Mouse (Mus musculus): Measurements from ENCODE around the gene Gbp2. TPM values are rescaled to one million over a fixed set of nuclear protein-coding genes. Genes with fewer than 3 reads are reported as not detected.
"Not testable (repeated sequence)": the region's sequence is repeated elsewhere in the genome, so short reads cannot be mapped to it uniquely, and the experiment has no call there.

Gene Gbp2
- 3.4 and 4.7 TPM in 2 replicates for total RNA-seq (2015; ENCODE audit: low replicate concordance)
- 4.8 and 6.0 TPM in 2 replicates for total RNA-seq (2017; ENCODE audit: low replicate concordance)

DNA sequence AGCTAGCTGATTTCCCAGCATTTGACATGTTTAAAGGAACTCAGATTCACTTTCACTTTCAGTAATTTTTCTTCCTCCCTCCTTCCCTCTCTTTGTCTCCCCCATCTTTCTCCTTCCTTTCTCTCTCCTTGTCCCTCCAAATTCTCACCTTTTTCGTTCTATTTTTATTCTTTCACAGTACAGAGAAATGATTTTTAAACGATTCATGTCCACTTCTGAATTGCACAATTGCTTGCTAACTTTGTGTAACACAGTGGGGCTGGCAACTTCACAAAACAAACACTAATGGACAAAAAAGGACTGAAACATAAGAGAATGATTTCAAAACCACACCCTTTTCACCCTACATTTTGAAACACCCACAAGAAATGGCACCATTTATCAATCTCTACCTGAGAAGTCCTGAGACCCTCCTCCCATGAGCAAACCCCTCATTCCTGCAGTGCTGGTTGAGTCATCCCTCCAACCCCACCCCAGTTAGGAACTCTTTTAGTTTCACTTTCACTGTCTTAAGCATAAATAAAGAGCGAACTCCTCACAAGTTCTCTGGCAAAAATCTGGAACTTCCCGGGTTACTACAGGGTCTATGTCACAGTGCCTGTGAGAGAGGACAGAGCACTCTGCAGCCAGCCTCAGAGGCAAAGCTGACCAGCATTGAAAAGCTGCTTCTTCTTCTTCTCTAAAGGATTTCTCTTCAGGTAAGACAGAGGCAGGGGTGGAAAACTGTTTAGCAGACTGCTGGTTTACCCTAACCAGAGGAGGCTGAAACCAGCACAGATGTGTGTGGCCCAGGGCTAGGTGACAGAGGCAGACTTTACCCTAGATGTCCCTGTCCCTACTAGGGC is at the start of gene Gbp2:
Gbp2 (plus strand) TSS at position 492 of the 845 bp plus-strand sequence.
- peak; percentile 47 for ATAC-seq (replicated peaks; ENCODE audit: low FRiP score, poor library complexity, severe bottlenecking)

DNA sequence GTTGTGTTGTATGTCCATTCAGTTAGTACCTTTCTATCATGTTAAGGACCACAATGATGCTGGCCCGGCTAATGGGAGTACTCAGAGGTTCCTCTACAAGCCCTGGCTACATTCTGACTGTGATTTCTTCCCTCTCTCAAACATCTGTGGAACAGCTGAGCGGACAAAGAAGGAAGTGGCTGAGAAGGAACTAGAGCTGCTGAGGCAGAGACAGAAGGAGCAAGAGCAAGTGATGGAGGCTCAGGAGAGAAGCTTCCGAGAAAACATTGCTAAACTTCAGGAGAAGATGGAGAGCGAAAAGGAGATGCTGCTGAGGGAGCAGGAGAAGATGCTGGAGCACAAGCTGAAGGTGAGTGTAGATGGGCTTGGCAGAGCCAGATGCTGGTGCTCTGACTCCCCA is 49.7 kb upstream of the Gbp2 start:
- no peak for ATAC-seq (replicated peaks; ENCODE audit: low FRiP score, poor library complexity, severe bottlenecking)

DNA sequence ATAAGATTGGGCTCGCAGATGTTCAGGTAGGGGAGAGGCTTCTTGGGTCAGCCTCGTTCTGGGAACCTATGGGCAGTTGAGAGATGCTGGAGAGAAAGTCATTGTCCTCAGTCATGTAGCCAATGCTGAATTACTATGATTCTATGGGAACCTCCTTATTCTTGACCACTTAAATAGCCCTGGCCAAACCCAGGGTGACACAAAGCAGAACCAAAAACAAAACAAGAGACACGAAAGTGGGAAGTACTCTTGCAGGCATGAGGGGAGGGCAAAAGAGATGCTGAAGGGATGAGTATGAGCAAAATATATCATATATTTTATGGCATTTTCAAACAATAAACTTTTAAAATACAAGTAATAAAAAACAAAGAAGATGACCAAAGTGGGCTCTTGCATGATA is 43.3 kb upstream of the Gbp2 start:
- no peak for ATAC-seq (replicated peaks; ENCODE audit: low FRiP score, poor library complexity, severe bottlenecking)

DNA sequence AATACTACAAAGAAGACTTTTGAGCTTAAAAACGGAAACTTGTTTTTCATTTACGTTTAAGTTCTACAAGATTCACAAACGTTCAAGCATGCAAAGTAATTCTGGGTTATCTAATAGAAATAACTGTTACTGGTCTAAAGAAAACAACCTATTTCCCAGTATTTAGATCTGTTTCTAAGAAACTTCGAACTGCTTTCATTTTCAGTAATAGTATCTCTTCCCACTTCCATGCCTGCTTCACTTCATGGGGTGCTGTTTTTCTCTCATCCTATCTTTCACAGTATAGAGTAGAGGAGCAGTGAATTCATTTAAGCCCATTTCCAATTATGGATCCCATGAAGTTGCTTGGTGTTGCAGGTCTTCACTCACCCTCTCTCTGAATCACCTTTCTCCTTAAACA is 42.1 kb upstream of the Gbp2 start:
- ATAC-seq (replicated peaks; ENCODE audit: low FRiP score, poor library complexity, severe bottlenecking) = no peak

DNA sequence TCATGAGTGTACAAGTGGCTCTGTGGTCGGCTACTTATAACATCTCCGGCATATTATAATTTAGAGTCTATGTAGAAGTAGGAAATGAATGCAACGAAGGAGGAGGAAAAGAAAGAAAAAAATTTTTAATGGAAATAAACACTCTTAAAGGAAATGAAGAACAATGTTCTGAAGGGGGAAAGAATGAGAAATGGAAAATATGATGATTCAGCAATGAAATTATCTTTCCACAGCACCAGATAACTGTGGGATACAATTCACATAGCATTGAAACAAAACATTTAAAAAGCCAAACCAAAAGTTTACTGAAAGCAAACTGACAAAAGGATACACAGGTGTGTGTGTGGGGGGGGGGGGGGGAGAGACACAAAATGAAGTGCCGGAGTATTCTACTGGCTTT is 37.3 kb upstream of the Gbp2 start:
- ATAC-seq (replicated peaks; ENCODE audit: low FRiP score, poor library complexity, severe bottlenecking) = no peak

DNA sequence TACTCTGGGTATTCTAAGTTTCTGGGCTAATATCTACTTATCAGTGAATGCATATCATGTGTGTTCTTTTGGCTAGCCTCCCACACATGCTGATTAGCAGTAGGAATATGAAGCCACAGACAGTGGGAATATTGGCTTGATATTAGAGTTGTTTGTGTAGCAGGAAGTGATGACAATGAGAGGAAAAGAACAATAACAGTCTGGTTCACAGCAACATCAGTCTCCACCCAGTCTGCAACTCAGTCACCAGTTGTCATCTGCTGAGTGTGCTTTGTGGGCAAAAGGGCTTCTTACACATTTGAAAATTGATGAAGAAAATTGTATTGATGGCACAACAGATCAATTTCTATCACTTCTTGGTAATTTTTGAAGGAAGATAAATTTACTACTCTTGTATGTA is 33.0 kb upstream of the Gbp2 start:
- no peak for ATAC-seq (replicated peaks; ENCODE audit: low FRiP score, poor library complexity, severe bottlenecking)

DNA sequence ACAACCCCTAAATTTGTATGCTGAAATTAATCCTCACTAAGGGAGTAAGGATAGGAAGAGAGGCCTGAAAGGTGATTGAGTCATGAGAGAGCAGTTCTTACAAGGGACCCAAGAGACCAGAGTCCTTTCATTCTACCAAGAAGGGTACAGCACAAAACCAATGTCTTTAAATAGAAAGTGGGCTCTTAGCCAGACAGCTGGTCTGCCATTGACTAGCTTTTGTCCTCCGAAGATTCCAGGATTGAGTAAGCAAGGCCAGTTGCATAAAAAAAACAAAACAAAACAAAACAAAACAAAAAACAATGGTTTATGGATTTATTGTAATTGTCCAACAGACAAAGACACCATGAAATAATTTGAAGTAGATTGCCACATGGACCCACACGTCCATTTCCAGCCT is 31.5 kb upstream of the Gbp2 start:
- ATAC-seq (replicated peaks; ENCODE audit: low FRiP score, poor library complexity, severe bottlenecking) = no peak

DNA sequence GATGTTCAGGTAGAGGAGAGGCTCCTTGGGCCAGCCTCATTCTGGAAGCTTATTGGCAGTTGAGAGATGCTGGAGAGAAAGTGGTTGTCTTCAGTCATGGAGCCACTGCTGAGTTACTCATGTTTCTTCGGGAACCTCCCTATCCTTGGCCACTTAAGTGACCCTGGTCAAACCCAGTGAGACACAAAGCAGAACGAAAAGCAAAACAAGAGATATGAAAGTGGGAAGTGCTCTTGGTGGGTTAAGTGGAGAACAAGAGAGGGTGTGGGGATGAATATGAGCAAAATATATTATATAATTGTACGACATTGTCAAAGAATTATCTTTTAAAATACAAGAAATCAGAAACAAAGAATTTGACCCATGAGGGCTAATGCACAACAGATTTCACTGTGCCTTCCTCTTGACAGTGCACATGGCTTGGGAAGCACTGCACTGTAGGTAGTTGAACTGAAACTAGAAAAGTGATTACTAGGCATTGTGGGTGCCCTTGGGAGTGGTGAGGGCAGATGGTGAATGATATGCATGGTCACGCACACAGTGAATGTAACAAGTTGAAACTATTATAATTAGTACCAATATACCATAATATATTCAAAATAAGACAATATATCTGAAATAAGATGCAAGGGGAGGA is 29.9 kb upstream of the Gbp2 start:
- no peak for ATAC-seq (replicated peaks; ENCODE audit: low FRiP score, poor library complexity, severe bottlenecking)

DNA sequence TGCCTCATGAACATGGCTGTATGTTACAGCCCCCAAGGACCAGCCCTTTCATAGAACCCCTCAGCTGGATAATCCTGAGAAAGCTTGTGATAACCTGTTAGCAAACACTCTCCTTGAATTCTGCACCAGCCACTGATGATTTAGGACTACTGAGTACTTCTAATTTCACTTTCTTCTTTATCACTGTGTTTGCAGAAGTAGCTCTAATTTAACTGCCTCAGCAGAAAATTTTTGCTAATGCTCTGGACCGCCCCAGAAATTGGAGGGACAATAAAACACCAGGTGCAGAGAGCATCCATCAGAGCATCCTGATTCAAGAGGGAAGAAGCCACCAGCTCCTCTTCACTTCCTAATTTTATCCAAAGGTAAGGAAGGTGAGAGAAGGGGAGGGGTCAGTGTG is 25.9 kb upstream of the Gbp2 start, which contains the start of gene Gbp2b:
Gbp2b (plus strand) TSS at position 301 of the 400 bp plus-strand sequence.
- no peak for ATAC-seq (replicated peaks; ENCODE audit: low FRiP score, poor library complexity, severe bottlenecking)

DNA sequence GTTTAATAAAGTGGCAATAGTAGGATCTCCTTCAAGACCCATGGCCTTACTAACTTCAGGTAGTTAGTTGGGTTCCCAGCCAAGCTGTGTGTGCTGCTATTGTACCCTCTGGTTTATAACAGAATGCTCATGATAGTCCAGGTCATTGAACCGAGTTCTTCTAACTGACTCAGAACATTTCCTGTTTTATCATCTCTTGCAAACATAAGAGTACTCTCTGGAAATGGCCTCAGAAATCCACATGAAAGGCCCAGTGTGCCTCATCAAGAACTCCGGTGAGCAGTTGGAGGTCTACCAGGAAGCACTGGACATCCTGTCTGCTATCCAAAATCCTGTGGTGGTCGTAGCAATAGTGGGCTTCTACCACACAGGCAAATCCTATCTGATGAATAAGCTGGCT is 22.5 kb upstream of the Gbp2 start:
- no peak for ATAC-seq (replicated peaks; ENCODE audit: low FRiP score, poor library complexity, severe bottlenecking)

DNA sequence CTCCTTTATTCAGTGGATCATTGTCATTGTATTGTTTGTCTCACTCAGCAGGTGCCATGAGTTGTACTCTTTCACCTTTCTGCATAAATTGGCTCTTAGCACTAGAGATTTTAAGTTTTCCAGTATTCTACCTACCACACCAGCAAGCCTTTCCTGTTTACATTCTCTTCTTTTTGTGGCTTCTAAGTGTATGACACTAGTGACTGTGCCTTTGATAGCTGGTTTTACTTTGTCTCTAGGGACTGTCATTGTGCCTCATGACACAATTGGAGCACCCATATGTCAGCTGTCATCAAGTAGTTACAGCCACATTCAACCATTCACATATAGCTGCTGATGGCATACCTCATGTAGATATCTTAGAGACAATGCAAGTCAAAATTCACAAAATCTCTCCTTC is 18.7 kb upstream of the Gbp2 start:
- no peak for ATAC-seq (replicated peaks; ENCODE audit: low FRiP score, poor library complexity, severe bottlenecking)

DNA sequence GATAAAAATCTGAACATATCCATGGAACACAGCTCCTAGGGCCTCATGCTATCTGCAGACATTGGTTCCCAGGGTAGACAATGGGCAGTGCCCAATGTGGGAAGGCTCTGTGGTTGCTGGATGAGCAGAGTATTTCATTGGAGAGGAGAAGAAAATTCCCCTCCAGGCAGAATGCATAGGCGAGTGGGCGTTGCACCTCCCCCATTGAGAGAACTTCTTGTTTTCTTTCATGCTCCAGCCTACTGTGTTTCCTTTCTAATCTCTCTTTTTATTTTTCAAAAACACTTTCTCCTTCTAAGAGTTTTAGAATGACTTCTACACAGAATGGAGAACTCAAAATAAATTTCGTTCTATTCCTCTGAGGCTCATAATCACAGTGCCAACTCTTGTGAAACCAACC is 1.7 kb upstream of the Gbp2 start:
- no peak for ATAC-seq (replicated peaks; ENCODE audit: low FRiP score, poor library complexity, severe bottlenecking)

DNA sequence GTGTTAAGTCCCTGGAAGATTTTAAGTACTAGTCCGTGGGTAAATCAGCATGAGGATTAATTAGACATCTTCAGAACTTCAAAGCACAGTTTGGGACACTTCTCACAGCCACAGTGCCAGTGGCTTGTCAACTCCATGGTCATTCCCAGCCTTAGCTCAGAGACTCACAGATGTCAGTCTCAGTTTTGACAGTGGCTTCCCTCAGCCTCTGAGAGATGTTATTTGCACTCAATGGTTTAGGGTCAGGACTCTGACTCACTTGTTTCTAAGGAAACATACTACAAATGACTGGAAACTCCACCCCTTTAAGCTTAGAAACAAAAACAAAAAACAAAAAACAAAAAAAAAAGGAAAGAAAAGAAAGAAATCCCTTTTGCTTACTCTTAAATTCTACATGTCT is 796 bp upstream of the Gbp2 start:
- ATAC-seq (replicated peaks; ENCODE audit: low FRiP score, poor library complexity, severe bottlenecking) = no peak

DNA sequence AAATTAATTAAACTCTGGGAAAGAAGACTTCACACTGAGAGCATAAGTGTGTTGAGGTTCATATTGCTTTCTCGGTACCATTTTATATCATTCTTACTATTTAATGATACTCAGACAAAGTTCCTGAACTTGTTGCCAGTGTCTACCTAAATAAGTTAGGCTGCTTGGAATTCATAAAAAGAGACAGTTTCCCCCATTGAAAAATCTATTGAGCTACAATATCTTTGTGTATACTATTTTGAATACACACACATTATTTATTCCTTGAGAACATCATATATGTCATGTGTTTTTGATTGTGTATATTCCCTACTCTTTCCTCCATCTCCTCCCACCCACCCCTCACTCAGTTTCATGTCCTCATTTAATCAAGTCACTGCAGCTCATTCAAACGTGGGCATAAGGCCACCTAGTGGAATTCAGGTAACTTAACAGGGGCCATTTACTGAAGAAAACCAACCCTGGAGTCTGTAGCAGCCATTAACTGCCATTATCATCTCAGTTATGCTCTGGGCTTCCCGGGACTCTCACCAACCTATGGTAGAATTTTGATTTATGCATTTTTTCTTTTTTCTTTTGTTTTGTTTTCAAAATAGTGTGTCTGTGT is 657 bp downstream of the Gbp2 start:
- no peak for ATAC-seq (replicated peaks; ENCODE audit: low FRiP score, poor library complexity, severe bottlenecking)

DNA sequence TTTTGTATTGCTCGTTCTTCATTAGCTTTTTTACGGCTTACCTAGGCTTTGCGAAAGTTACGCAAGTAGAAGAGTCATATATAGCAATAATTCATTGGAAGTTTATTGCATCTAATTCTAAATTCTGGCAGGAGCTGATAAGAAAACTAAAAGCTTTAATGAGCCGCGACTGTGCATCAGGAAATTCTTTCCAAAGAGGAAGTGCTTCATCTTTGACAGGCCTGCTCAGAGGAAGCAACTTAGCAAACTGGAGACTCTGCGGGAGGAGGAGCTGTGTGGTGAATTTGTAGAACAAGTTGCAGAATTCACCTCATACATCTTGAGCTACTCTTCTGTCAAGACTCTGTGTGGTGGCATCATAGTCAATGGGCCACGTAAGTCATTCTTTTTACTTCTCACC is 10.0 kb downstream of the Gbp2 start:
- no peak for ATAC-seq (replicated peaks; ENCODE audit: low FRiP score, poor library complexity, severe bottlenecking)

DNA sequence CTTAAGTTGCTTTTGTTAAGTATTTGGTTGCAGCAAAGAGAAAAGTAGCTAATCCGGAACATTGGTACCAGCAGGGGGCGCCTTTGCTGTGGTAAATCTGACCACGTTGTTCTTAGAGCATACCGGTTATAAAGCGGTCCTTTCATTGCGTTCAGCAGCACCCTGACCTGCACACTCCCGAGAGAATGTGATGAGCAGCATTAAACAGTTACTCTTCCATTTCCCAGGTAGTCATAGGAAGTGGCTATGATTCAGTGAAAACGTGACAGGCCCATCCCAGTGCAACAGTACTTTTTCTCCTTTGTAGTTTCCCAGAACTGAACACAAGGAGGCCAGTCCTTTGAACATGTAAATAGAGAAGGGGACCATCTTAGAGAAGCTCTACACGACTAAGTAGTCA is 19.8 kb downstream of the Gbp2 start:
- 0 out of 2 replicates have a peak, but pooled peaks have one; percentile 34 for ATAC-seq (replicated peaks; ENCODE audit: low FRiP score, poor library complexity, severe bottlenecking)

DNA sequence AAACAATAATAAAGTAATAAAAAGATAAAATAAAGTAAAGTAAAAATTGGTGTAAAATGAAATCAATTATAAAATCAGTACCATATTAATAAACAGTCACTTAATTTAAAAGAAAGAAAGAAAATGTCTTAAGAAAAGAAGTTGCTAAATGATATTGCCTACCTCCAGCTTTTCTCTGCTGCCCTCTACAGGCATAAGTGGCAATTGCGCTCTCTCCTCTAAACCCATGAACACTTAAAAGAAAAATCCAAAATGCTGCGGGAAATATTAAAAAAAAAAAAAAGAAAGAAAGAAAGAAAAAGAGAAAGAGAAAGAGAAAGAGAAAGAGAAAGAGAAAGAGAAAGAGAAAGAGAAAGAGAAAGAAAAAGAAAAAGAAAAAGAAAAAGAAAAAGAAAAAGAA is 25.5 kb downstream of the Gbp2 start:
- not testable (repeated sequence) for ATAC-seq (replicated peaks; ENCODE audit: low FRiP score, poor library complexity, severe bottlenecking)

DNA sequence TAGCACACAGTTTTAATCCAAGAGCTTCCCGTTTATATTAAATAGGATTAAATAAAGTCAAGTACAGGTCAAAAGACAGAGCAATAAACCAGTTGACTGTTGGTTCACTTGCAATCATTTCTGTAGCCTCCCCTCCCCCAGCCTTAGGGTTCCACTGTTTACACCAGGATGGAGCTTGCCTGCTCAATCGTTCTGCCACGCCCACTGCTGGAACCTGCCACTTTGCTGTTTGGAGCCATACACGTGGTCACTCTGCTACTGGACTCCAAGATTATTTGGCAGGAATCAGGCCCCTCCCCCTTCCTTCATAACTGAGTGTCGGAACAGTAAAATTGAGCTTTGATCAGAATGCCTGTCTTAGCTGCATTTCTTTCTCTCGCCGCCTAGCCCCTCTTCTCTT is 27.4 kb downstream of the Gbp2 start:
- not testable (repeated sequence) for ATAC-seq (replicated peaks; ENCODE audit: low FRiP score, poor library complexity, severe bottlenecking)

DNA sequence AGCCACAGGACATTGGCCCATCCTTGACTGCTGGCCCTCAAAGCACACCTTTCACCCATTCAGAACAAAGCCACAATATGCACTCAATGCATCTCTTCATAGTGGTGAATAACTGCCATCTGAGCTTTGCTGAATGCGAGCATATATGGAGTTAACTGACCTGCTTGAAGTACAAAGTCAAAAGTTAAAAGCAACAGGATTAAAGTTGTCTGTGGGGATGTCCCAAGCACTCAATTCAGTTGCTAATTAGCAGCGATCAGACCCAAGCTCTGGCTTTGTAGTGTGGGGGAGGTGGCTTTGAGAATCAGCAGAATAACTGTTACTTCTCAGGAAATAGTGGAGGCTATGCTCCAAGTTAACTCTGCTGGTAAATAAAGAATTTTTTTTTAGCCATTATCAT is 29.8 kb downstream of the Gbp2 start:
- ATAC-seq (replicated peaks; ENCODE audit: low FRiP score, poor library complexity, severe bottlenecking) = no peak

DNA sequence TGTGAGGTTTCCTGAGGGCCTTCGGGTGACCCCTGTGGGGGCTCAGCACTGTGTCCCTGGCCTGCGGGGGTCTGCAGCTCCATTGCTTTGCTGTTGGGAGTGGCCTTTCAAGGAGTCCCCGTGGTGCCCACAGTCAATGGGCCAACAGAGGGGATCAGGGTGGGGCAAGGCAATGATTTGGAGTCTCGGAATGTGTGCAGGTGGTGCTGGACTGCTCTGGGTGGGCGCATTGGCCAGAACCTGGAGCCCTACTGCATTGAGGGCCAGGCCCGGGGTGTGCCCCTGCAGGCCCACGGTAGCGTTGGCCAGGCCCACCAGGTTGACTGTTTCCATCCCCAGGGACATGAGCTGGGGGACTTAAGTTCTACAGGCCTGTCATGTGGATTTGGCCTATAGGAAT is 44.3 kb downstream of the Gbp2 start:
- no peak for ATAC-seq (replicated peaks; ENCODE audit: low FRiP score, poor library complexity, severe bottlenecking)

DNA sequence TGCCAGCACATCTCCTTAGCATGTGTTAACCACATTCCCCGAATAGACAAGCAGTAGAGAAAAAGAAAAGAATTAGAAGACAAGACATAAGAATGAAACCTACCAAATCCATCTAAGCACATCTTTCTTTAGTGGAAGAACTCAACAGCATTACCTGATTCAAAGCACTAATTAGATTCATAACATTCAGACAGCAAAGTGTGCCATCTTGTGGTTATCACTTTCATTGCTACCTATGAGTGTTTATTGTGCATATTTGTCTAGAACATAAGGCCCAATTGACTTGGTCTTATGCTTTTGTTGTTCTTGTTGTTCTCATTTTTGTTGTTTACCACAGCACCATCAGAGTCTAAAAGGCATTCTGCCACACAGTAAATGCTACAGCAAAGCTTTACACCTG is 54.2 kb downstream of the Gbp2 start:
- ATAC-seq (replicated peaks; ENCODE audit: low FRiP score, poor library complexity, severe bottlenecking) = no peak

Data from erythroid progenitor cell, adult 5-6 weeks (primary cell).